Mouse (Mus musculus) intestine, embryonic 14.5 days (tissue): ENCODE measurements around the gene Gpr83. TPM values are rescaled to one million over a fixed set of nuclear protein-coding genes. Genes with fewer than 3 reads are reported as not detected.
"Not testable (repeated sequence)": the region's sequence is repeated elsewhere in the genome, so short reads cannot be mapped to it uniquely, and the experiment has no call there.

Experiments used
- ATAC-seq: fragments of 200-750 bp; cut with Nextera tagmentation; replicated peaks from 2 replicates; pipeline ENCODE4 v1.8.0; 2017; ENCODE audit warnings: low read depth, moderate number of reproducible peaks, moderate TSS enrichment, moderate library complexity; ENCODE audit not compliant: low FRiP score, low TSS enrichment
- DNase-seq: peaks from one replicate; pipeline ENCODE4 v3.0.0-alpha.2; 2018; ENCODE audit warnings: low spot score
- H3K27ac ChIP-seq: fragments of 300-500 bp; sonication (generic); 2 replicates; pipeline ENCODE4 v1.5.1; 2014; ENCODE audit warnings: low read depth, mild to moderate bottlenecking, control low read depth
- H3K27me3 ChIP-seq: fragments of 300-500 bp; sonication (generic); replicated peaks from 2 replicates; pipeline ENCODE4 v1.6.1; 2014; ENCODE audit warnings: low read length, control low read depth; ENCODE audit not compliant: control insufficient read depth, insufficient read depth
- H3K36me3 ChIP-seq: fragments of 300-500 bp; sonication (generic); 2 replicates; pipeline ENCODE4 v1.6.1; 2014; ENCODE audit warnings: low read length, control low read depth; ENCODE audit not compliant: control insufficient read depth, insufficient read depth
- H3K4me1 ChIP-seq: fragments of 300-500 bp; sonication (generic); replicated peaks from 2 replicates; pipeline ENCODE4 v1.6.1; 2014; ENCODE audit warnings: low read length, control low read depth, mixed read lengths; ENCODE audit not compliant: control insufficient read depth, insufficient read depth
- H3K4me2 ChIP-seq: fragments of 300-500 bp; sonication (generic); 2 replicates; pipeline ENCODE4 v1.6.1; 2014; ENCODE audit warnings: low read length
- H3K4me3 ChIP-seq: fragments of 300-500 bp; sonication (generic); 2 replicates; pipeline ENCODE4 v1.5.1; 2014; ENCODE audit warnings: low read depth, low read length, control low read depth, mixed read lengths
- H3K9ac ChIP-seq: fragments of 300-500 bp; sonication (generic); 2 replicates; pipeline ENCODE4 v1.6.1; 2014; ENCODE audit warnings: mild to moderate bottlenecking, low read length
- H3K9me3 ChIP-seq: fragments of 300-500 bp; sonication (generic); 2 replicates; pipeline ENCODE4 v1.6.1; 2016; ENCODE audit warnings: low read length, control low read depth; ENCODE audit not compliant: control insufficient read depth
- WGBS: fragments of 180-500 bp; shearing (Covaris S2); extraction: QIAGEN DNeasy Blood & Tissue Kit; methylation state at CpG from one replicate; pipeline ENCODE4 v1.1.7; 2014; 5-methylcytosine and 5-hydroxymethylcytosine counted together
- polyA plus RNA-seq: library from polyadenylated mRNA; unstranded; fragments of >200 nt; fragmentation: Nextera tagmentation; extraction: Ambion mirVana; gene quantifications from 2 replicates; pipeline ENCODE4 v1.2.1, GENCODE M21; 2014

Gpr83 gene
- polyA plus RNA-seq, 1 experiment from 2014 or later: 0.69 TPM

DNA sequence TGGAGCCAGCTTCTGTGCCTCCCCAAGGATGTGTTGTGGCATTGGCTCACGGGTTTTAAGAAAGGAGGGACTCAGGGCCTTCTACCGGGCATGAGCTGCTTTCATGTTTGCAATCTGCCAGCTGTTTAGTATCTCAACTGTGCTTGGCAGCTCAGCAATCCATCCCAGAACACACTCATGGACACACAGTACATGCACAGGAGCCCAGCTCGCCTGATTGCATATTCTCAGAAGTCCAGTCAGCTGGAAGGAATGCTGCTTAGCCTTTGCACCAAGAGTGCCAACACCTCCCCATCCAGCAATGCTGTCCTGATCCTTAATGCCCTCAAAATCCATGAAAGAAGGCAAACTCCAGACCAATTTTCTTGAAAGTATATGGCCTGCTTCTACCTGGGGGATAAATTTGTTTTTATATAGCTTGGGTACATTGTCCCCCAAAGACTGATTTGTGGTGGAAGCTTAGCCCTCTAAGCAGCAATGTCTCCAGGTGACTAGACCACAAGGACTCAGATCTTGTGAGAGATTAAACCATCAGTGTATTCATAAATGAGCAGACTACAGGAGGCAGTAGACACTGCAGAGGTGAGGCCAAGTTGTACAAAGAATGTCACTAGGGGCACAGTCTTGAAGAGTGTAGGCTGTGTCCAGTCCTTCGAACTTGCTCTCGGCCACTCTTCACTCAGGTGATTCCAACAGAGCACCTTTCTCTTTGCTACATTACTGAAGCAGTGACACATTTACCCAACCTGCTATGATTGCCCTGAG is 15.9 kb downstream of the Gpr83 start:
- no peaks in the 10 kb centered on the region for H3K9me3 ChIP-seq

DNA sequence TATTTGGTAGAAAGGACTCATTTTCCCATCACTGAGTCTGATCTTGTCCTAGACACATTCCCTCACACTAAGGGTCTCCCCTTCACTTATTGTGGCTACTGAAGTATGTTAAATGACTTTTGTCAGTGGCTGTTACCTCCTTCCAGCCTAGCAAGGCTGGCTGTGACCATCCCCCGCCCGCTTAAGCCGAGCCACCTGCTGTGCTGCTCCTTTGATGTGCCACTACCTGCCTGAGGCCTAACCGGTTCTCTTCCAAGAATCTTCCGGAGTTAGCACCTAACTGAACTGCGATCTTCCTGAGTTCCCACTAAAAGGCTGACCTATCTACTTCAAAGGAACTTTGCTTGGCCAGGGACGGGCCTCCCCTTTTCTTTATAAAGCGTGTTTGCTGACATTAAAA is 16.6 kb downstream of the Gpr83 start:
- not testable (repeated sequence) for H3K27me3 ChIP-seq, H3K9ac ChIP-seq, DNase-seq, H3K9me3 ChIP-seq, H3K27ac ChIP-seq, H3K4me2 ChIP-seq, H3K36me3 ChIP-seq, H3K4me1 ChIP-seq, H3K4me3 ChIP-seq, ATAC-seq
- 32% methylated on average over 8 of the region's 8 CpGs for WGBS

More for the DNA sequence above, 15.9 kb downstream of the Gpr83 start:
- ATAC-seq: no peak
- no peak overlapping the region for H3K4me2 ChIP-seq
- H3K27me3 ChIP-seq: no peaks in the 10 kb centered on the region
- no peaks in the 10 kb centered on the region for H3K4me1 ChIP-seq
- WGBS: 81% methylated on average over 5 of the region's 5 CpGs
- H3K4me3 ChIP-seq: no peak overlapping the region
- no peak for DNase-seq
- no peak overlapping the region for H3K9ac ChIP-seq
- H3K36me3 ChIP-seq: no peaks in the 10 kb centered on the region
- no peak overlapping the region for H3K27ac ChIP-seq

GRCm38 (mm10) chr9:14884641-14885040 is 24.6 kb downstream of the Gpr83 start:
- Histone ChIP-seq H3K9ac (no peak overlapping the region), H3K4me2 (no peak overlapping the region), H3K9me3 (no peaks in the 10 kb centered on the region), H3K4me3 (no peak overlapping the region), H3K4me1 (no peaks in the 10 kb centered on the region), H3K27ac (no peak overlapping the region), H3K27me3 (no peaks in the 10 kb centered on the region), H3K36me3 (no peaks in the 10 kb centered on the region)
- DNase-seq: no peak
- ATAC-seq: no peak
- WGBS: 64% methylated on average over 4 of the region's 4 CpGs

DNA sequence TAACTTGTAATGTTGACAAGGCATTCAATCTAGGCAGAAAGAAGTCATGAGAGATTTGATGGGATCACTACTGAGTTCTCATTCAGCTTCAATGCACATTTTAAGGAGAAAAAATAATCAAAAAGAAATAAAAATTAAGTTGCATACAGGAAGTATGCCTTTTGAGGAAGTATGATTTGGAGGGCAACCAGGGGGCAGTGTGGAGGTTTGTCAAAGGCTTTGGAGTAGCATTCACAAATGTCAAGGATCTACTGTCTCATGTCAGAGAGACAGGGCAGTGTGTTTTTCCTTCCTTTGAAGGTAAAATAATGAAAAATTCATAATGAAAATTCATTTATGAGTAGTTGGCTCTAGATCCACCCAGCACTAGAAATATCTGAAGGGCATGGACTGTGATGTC is 25.1 kb downstream of the Gpr83 start:
- Histone ChIP-seq H3K9me3 (no peaks in the 10 kb centered on the region), H3K9ac (no peak overlapping the region), H3K4me3 (no peak overlapping the region), H3K27ac (no peak overlapping the region), H3K27me3 (no peaks in the 10 kb centered on the region), H3K4me1 (no peaks in the 10 kb centered on the region), H3K4me2 (no peak overlapping the region), H3K36me3 (no peaks in the 10 kb centered on the region)
- DNase-seq: no peak
- no peak for ATAC-seq

- Histone ChIP-seq H3K9me3 (no peaks in the 10 kb centered on the region), H3K4me3 (no peak overlapping the region), H3K4me2 (no peak overlapping the region), H3K4me1 (no peaks in the 10 kb centered on the region), H3K9ac (no peak overlapping the region), H3K27me3 (no peaks in the 10 kb centered on the region), H3K36me3 (no peaks in the 10 kb centered on the region), H3K27ac (no peak overlapping the region)
- 60% methylated on average over 1 of the region's 1 CpGs for WGBS
- DNase-seq: no peak
- no peak for ATAC-seq
Measured at GRCm38 (mm10) chr9:14885954-14886353, 25.9 kb downstream of the Gpr83 start.

DNA sequence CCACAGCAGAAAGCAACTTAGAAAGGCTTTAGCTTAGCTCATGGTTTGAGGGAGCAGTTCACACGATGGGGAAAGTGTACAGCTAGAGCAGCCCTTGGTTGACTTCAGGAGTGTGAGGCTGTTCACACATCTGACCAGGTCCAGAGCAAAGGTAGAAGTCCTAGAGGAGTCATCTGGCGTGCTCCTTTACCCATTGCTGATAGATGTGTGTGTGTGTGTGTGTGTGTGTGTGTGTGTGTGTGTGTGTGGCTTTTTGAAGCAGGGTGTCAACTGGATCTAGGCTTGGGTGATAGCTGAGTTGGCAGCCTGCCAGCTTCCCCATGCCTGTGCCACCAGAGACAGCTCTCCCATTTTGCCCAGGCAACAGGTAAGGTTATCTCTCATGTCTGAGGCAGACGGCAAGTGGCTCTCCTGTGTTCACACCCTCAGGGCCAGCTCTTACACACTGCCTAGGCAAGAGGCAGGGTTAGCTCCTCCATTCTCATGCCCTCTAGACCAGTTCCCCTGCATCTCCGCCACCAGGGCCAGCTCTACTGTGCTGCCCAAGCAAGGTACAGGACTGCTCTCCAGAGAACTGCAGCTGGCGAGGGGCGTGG is 27.9 kb downstream of the Gpr83 start:
- DNase-seq (no peak), ATAC-seq (no peak)
- Histone ChIP-seq H3K4me3 (no peak overlapping the region), H3K36me3 (no peaks in the 10 kb centered on the region), H3K9ac (no peak overlapping the region), H3K9me3 (no peaks in the 10 kb centered on the region), H3K27ac (no peak overlapping the region), H3K4me1 (no peaks in the 10 kb centered on the region), H3K4me2 (no peak overlapping the region), H3K27me3 (no peaks in the 10 kb centered on the region)
- 83% methylated on average over 6 of the region's 6 CpGs for WGBS

GRCm38 (mm10) chr9:14888671-14889070 is 28.7 kb downstream of the Gpr83 start:
- Histone ChIP-seq H3K9ac (no peak overlapping the region), H3K27ac (no peak overlapping the region), H3K9me3 (no peaks in the 10 kb centered on the region), H3K4me3 (no peak overlapping the region), H3K36me3 (no peaks in the 10 kb centered on the region), H3K27me3 (no peaks in the 10 kb centered on the region), H3K4me2 (no peak overlapping the region), H3K4me1 (no peaks in the 10 kb centered on the region)
- no peak for ATAC-seq
- DNase-seq: no peak
- WGBS: 58% methylated on average over 6 of the region's 6 CpGs

- no peak overlapping the region for H3K4me3 ChIP-seq
- H3K4me1 ChIP-seq: no peaks in the 10 kb centered on the region
- H3K36me3 ChIP-seq: no peaks in the 10 kb centered on the region
- no peak for DNase-seq
- no peak for ATAC-seq
- H3K27ac ChIP-seq: no peak overlapping the region
- H3K4me2 ChIP-seq: no peak overlapping the region
- no peaks in the 10 kb centered on the region for H3K9me3 ChIP-seq
- no peak overlapping the region for H3K9ac ChIP-seq
- WGBS: 82% methylated on average over 3 of the region's 3 CpGs
- H3K27me3 ChIP-seq: no peaks in the 10 kb centered on the region
Measured at GRCm38 (mm10) chr9:14890699-14891098, 30.7 kb downstream of the Gpr83 start.

DNA sequence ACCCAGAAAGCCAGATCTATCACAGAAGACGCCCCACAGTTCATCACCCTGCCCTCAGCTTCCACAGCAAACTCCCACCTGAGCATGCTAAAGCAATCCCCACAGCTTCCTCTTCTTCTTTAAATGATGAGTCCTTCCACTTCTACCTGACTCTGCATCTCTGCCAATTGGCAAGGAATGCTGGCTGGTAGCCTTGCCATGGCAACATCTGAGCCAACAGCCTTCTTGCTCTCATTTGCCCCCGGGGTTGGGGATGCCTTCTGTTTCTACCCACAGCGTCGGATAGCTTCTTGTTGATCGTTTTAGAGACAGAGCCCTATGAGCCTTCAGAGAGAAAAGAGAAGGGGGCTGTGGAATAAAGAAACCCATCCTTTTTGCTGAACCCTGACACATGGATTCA is 31.9 kb downstream of the Gpr83 start:
- H3K27ac ChIP-seq: no peak overlapping the region
- no peaks in the 10 kb centered on the region for H3K36me3 ChIP-seq
- DNase-seq (no peak), ATAC-seq (no peak)
- H3K9me3 ChIP-seq: no peaks in the 10 kb centered on the region
- H3K27me3 ChIP-seq: no peaks in the 10 kb centered on the region
- no peak overlapping the region for H3K4me2 ChIP-seq
- H3K9ac ChIP-seq: no peak overlapping the region
- WGBS: 85% methylated on average over 5 of the region's 5 CpGs
- H3K4me3 ChIP-seq: no peak overlapping the region
- H3K4me1 ChIP-seq: no peaks in the 10 kb centered on the region
